In the genomic region with DNA sequence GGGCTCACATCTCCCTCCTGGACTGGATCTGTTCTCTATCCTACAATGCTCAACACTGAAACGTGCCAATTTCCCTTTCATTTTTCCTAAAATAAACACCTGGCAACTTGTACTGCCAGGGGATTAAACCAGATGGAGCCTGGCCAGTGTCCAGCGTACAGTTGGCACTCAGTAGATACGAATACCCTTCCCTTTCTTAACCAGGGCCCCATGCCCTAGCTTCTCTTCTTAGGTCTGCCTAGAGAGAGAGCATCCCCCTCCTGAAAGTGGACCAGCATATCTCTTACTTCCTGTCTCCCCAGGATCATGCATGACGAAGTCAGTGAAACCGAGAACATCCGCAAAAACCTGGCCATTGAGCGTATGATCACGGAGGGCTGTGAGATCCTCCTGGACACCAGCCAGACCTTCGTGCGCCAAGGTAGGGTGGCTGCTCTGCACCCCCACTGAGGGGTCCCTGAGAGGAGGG, we compare ENCODE assay signal across 13 mouse cellular contexts.
DNase-seq lines count a peak whose midpoint lies in the region; ATAC-seq and TF ChIP-seq lines count a peak whose summit lies in the region.
"Had no signal": no experiment of that assay in that cellular context is flagged by ENCODE, and none has a peak within 500 bp of the region (broad histone marks: within the 10 kb centered on the region; RNA-seq: fewer than 3 reads in every experiment).

No protein-coding gene starts in this region.

- peaks cover 9% of the 10 kb centered on the region for H3K4me1 ChIP-seq in forebrain, embryonic 15.5 days
- H3K4me1 ChIP-seq in forebrain, embryonic 10.5 days, result no peaks in the 10 kb centered on the region
- no peaks in the 10 kb centered on the region for H3K4me1 ChIP-seq in midbrain, embryonic 13.5 days (replicated peaks)
- no peaks in the 10 kb centered on the region for H3K4me1 ChIP-seq in midbrain, embryonic 11.5 days (ENCODE audit: control insufficient read depth, insufficient read depth, low read length)
- H3K4me1 ChIP-seq in forebrain, postnatal 0 days (ENCODE audit: insufficient read depth), result no peaks in the 10 kb centered on the region
- H3K4me1 ChIP-seq in kidney, adult 2 months (ENCODE audit: control insufficient read depth, insufficient read depth, low read length), result no peaks in the 10 kb centered on the region

- peak; percentile 70 for ATAC-seq in forebrain, embryonic 15.5 days (replicated peaks)
- ATAC-seq in midbrain, embryonic 13.5 days, result 0 out of 2 replicates have a peak, but pooled peaks have one; percentile 5
- ATAC-seq in midbrain, embryonic 11.5 days (ENCODE audit: low FRiP score), result no peak
- peak; percentile 23 for ATAC-seq in forebrain, postnatal 0 days
- ATAC-seq in inflammation-experienced regulatory T-cells, adult 6 months, result no peak
- ATAC-seq: intestine, embryonic 15.5 days had no signal

- no peak for TF ChIP-seq CTCF in forebrain, postnatal 0 days (IDR thresholded peaks at IDR 0.05; ENCODE audit: low read depth)
- TF ChIP-seq CTCF in kidney, adult 2 months (conservative IDR thresholded peaks at IDR 0.05; ENCODE audit: insufficient read depth, insufficient read length, low read depth, low read length), result no peak

- peak overlapping the region; percentile 66 for H3K27ac ChIP-seq in forebrain, embryonic 15.5 days (replicated peaks)
- H3K27ac ChIP-seq in forebrain, embryonic 10.5 days, result no peak overlapping the region
- H3K27ac ChIP-seq in midbrain, embryonic 13.5 days, result no peak overlapping the region
- H3K27ac ChIP-seq in midbrain, embryonic 11.5 days (ENCODE audit: low read depth, low read length), result no peak overlapping the region
- no peak overlapping the region for H3K27ac ChIP-seq in forebrain, postnatal 0 days (ENCODE audit: low read depth, low read length)
- no peak overlapping the region for H3K27ac ChIP-seq in kidney, adult 2 months (ENCODE audit: insufficient read depth, low read depth, low read length)
- H3K27ac ChIP-seq: heart, embryonic 13.5 days; intestine, embryonic 15.5 days; liver, embryonic 14.5 days had no signal

- no peak for DNase-seq in forebrain, embryonic 10.5 days (ENCODE audit: extremely low spot score, low spot score)
- no peak for DNase-seq in midbrain, embryonic 11.5 days (ENCODE audit: low spot score, missing footprints)
- DNase-seq in cerebellum, adult 11-12 months, result peak; percentile 56
- peak; percentile 35 for DNase-seq in forebrain, postnatal 0 days
- DNase-seq in kidney, adult 2 months, result no peak
- DNase-seq: gastrocnemius, postnatal 14 days; thymus, adult 2 months had no signal

- WGBS in forebrain, embryonic 15.5 days, result 58% methylated on average over 10 of the region's 10 CpGs
- WGBS in forebrain, embryonic 10.5 days, result 86% methylated on average over 10 of the region's 10 CpGs
- whole genome bisulfite sequencing in midbrain, embryonic 13.5 days, result 88% methylated on average over 10 of the region's 10 CpGs
- 86% methylated on average over 10 of the region's 10 CpGs for WGBS in midbrain, embryonic 11.5 days
- WGBS in forebrain, postnatal 0 days, result 53% methylated on average over 10 of the region's 10 CpGs
- WGBS in kidney, adult 2 months, result 69% methylated on average over 10 of the region's 10 CpGs

- no peaks in the 10 kb centered on the region for H3K9me3 ChIP-seq in forebrain, embryonic 15.5 days
- H3K9me3 ChIP-seq in forebrain, embryonic 10.5 days, result no peaks in the 10 kb centered on the region
- H3K9me3 ChIP-seq in midbrain, embryonic 13.5 days, result no peaks in the 10 kb centered on the region
- H3K9me3 ChIP-seq in midbrain, embryonic 11.5 days (ENCODE audit: control insufficient read depth, low read length), result no peaks in the 10 kb centered on the region
- no peaks in the 10 kb centered on the region for H3K9me3 ChIP-seq in forebrain, postnatal 0 days (ENCODE audit: low read length)
- H3K9me3 ChIP-seq: heart, embryonic 13.5 days; intestine, embryonic 15.5 days had no signal

- no peak overlapping the region for H3K4me3 ChIP-seq in forebrain, embryonic 15.5 days
- H3K4me3 ChIP-seq in forebrain, embryonic 10.5 days, result no peak overlapping the region
- H3K4me3 ChIP-seq in midbrain, embryonic 13.5 days (replicated peaks), result no peak overlapping the region
- H3K4me3 ChIP-seq in midbrain, embryonic 11.5 days (ENCODE audit: low read depth, low read length), result no peak overlapping the region
- no peak overlapping the region for H3K4me3 ChIP-seq in forebrain, postnatal 0 days (ENCODE audit: low read depth, low read length)
- no peak overlapping the region for H3K4me3 ChIP-seq in kidney, adult 2 months (ENCODE audit: insufficient read depth, low read depth, low read length)
- H3K4me3 ChIP-seq: heart, embryonic 13.5 days; intestine, embryonic 15.5 days had no signal

- H3K36me3 ChIP-seq in forebrain, embryonic 15.5 days, result no peaks in the 10 kb centered on the region
- H3K36me3 ChIP-seq in forebrain, embryonic 10.5 days (replicated peaks), result no peaks in the 10 kb centered on the region
- no peaks in the 10 kb centered on the region for H3K36me3 ChIP-seq in midbrain, embryonic 13.5 days
- no peaks in the 10 kb centered on the region for H3K36me3 ChIP-seq in midbrain, embryonic 11.5 days (ENCODE audit: control insufficient read depth, insufficient read depth, low read length)
- H3K36me3 ChIP-seq in forebrain, postnatal 0 days (ENCODE audit: insufficient read depth), result no peaks in the 10 kb centered on the region
- no peaks in the 10 kb centered on the region for H3K36me3 ChIP-seq in kidney, adult 2 months (ENCODE audit: control insufficient read depth, insufficient read depth, low read length)
- H3K36me3 ChIP-seq: heart, embryonic 13.5 days; intestine, embryonic 15.5 days had no signal

- no peak for TF ChIP-seq POLR2A in kidney, adult 2 months (IDR thresholded peaks at IDR 0.05; ENCODE audit: low read depth, low read length)

- no peak overlapping the region for H3K9ac ChIP-seq in forebrain, embryonic 15.5 days (replicated peaks)
- no peak overlapping the region for H3K9ac ChIP-seq in midbrain, embryonic 13.5 days (replicated peaks)
- H3K9ac ChIP-seq in midbrain, embryonic 11.5 days (ENCODE audit: low read length), result no peak overlapping the region
- H3K9ac ChIP-seq in forebrain, postnatal 0 days, result no peak overlapping the region
- H3K9ac ChIP-seq: heart, embryonic 13.5 days; intestine, embryonic 15.5 days; liver, embryonic 14.5 days had no signal

- H3K4me2 ChIP-seq in forebrain, embryonic 15.5 days (replicated peaks), result no peak overlapping the region
- H3K4me2 ChIP-seq in midbrain, embryonic 13.5 days (replicated peaks), result no peak overlapping the region
- H3K4me2 ChIP-seq in midbrain, embryonic 11.5 days, result no peak overlapping the region
- H3K4me2 ChIP-seq in forebrain, postnatal 0 days (ENCODE audit: low read depth), result no peak overlapping the region
- H3K4me2 ChIP-seq: heart, embryonic 13.5 days; intestine, embryonic 15.5 days had no signal

- no peaks in the 10 kb centered on the region for H3K27me3 ChIP-seq in forebrain, embryonic 15.5 days
- H3K27me3 ChIP-seq in forebrain, embryonic 10.5 days (ENCODE audit: poor library complexity, severe bottlenecking), result no peaks in the 10 kb centered on the region
- no peaks in the 10 kb centered on the region for H3K27me3 ChIP-seq in midbrain, embryonic 13.5 days
- no peaks in the 10 kb centered on the region for H3K27me3 ChIP-seq in midbrain, embryonic 11.5 days (ENCODE audit: control insufficient read depth, insufficient read depth, low read length)
- no peaks in the 10 kb centered on the region for H3K27me3 ChIP-seq in forebrain, postnatal 0 days (ENCODE audit: insufficient read depth, low read length)
- H3K27me3 ChIP-seq in kidney, adult 2 months (replicated peaks; ENCODE audit: control insufficient read depth, insufficient read depth, low read length), result no peaks in the 10 kb centered on the region

Comparison
In these comparisons a context has a peak if more than half of its experiments do, and no peak if none do; other contexts are left out.
1. ATAC-seq: peak in forebrain, embryonic 15.5 days (single experiment), midbrain, embryonic 13.5 days (single experiment) and forebrain, postnatal 0 days (single experiment); none in midbrain, embryonic 11.5 days (single experiment) and inflammation-experienced regulatory T-cells, adult 6 months (single experiment).
2. DNase-seq: peak in cerebellum, adult 11-12 months (single experiment) and forebrain, postnatal 0 days (single experiment); none in forebrain, embryonic 10.5 days (single experiment), midbrain, embryonic 11.5 days (single experiment) and kidney, adult 2 months (single experiment).